Mouse (Mus musculus): Measurements from ENCODE around the gene Pax7. TPM values are rescaled to one million over a fixed set of nuclear protein-coding genes. Genes with fewer than 3 reads are reported as not detected.

The Pax7 gene
- polyA plus RNA-seq, 1 experiment from 2014 or later: not detected

DNA sequence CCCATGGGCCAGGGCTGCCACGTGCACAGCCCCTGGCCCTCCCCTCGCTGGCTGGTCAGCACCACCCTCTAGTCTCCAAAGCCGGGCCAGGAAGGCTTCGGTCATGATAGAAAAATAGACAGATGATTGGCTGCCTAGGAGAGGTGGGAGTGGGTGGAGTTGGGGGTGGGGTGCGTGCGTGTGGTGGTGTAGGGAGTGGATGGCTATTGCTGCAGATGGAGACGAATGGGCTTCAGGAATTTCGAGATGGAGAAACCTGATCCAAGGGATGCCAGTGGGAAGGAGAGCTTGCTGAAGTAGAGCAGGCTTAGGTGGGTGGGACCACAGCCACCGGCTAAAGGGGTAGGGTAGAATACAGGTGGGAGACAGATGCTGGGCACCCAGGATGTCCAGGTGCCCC lies 37.2 kb downstream of the Pax7 start:
- whole genome bisulfite sequencing: 16% methylated on average over 9 of the region's 9 CpGs
- ATAC-seq (replicated peaks; ENCODE audit: low FRiP score, low TSS enrichment, low read depth): no peak
- Histone ChIP-seq H3K4me1 (replicated peaks; ENCODE audit: control insufficient read depth, insufficient read depth, low read length) (no peaks in the 10 kb centered on the region), H3K9me3 (ENCODE audit: control insufficient read depth, low read length) (no peaks in the 10 kb centered on the region), H3K4me2 (ENCODE audit: low read length) (no peak overlapping the region), H3K4me3 (ENCODE audit: low read depth, low read length) (no peak overlapping the region), H3K27ac (ENCODE audit: low read depth) (no peak overlapping the region), H3K9ac (ENCODE audit: low read length) (no peak overlapping the region), H3K27me3 (replicated peaks; ENCODE audit: control insufficient read depth, insufficient read depth, low read length) (0 out of 2 replicates have a peak, but pooled peaks cover 8% of the 10 kb centered on the region), H3K36me3 (ENCODE audit: control insufficient read depth, insufficient read depth, low read length) (no peaks in the 10 kb centered on the region)
- DNase-seq (ENCODE audit: low spot score): no peak

DNA sequence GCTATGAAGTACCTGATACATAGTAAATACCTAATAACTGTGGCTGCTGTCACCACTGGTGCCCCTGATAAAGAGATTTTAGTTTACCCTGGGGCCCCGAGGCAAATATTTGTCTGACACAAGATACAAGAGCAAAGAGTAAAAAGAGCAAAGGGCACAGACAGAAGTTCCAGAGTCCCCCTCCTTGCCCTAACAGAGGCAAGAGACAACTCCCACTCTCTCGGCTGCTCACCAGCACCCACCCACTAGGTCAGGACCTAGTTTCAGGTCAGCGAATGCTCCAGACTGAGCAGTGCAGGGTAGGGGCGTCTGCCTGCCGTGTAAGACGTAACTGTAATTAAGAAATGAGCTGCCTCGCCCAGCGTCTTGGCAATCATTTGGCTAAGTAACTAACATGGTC lies 42.2 kb downstream of the Pax7 start:
- Histone ChIP-seq H3K36me3 (ENCODE audit: control insufficient read depth, insufficient read depth, low read length) (no peaks in the 10 kb centered on the region), H3K9ac (ENCODE audit: low read length) (no peak overlapping the region), H3K4me2 (ENCODE audit: low read length) (0 out of 2 replicates have a peak overlapping the region, but pooled peaks have one; percentile 6), H3K9me3 (ENCODE audit: control insufficient read depth, low read length) (no peaks in the 10 kb centered on the region), H3K27me3 (replicated peaks; ENCODE audit: control insufficient read depth, insufficient read depth, low read length) (no peaks in the 10 kb centered on the region), H3K4me3 (ENCODE audit: low read depth, low read length) (no peak overlapping the region), H3K4me1 (replicated peaks; ENCODE audit: control insufficient read depth, insufficient read depth, low read length) (no peaks in the 10 kb centered on the region), H3K27ac (ENCODE audit: low read depth) (no peak overlapping the region)
- WGBS: 31% methylated on average over 8 of the region's 8 CpGs
- ATAC-seq (replicated peaks; ENCODE audit: low FRiP score, low TSS enrichment, low read depth) (no peak), DNase-seq (ENCODE audit: low spot score) (no peak)

DNA sequence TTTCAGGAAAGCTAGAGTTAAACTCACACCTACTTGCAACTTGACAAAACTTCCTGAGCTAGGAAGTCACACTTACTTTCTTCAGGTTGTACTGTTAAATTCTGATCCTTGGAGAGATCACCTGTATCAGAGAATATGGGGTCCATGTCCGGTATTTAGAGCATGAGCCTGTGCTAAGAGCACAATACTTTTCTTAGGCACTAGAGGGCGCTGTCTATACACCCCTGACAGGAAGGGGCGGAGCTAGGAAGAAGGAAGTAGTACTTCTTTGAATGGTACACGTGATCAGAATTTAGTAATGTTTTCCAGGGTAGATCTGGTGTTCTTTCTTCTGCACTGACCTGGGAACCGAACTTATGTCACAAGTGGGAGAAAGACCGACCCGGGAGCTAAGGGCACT lies 43.6 kb downstream of the Pax7 start:
- 79% methylated on average over 7 of the region's 7 CpGs for WGBS
- ATAC-seq (replicated peaks; ENCODE audit: low FRiP score, low TSS enrichment, low read depth): no peak

DNA sequence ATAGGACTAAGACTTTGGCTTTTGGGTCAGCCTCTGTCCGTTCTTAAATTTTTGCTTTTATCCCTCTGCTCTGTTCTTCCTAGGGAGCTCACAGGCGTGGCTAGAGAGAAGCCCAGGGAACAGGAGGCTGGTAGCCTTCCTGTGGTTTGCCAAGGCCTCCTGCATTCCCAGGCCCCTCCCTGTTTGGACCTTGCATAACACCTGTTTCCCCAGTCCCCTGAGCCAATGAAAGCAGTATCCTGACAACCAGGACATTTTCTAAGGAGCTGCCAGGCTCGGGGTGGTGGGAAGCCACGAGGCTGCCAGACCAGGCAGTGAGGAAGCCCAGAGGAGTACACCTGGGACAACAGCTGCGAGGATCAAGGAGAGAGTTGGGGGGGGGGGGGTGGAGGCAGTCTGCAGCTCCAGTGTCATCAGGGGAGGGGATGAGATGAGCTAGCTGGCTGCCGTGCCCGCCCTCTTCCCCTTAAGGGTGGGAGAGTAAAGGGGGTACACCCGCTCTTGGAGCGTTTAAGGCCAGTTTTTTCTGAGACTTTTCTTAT lies 50.3 kb downstream of the Pax7 start:
- Histone ChIP-seq H3K9ac (ENCODE audit: low read length) (no peak overlapping the region), H3K4me2 (ENCODE audit: low read length) (no peak overlapping the region), H3K27me3 (replicated peaks; ENCODE audit: control insufficient read depth, insufficient read depth, low read length) (0 out of 2 replicates have a peak, but pooled peaks cover 5% of the 10 kb centered on the region), H3K27ac (ENCODE audit: low read depth) (no peak overlapping the region), H3K36me3 (ENCODE audit: control insufficient read depth, insufficient read depth, low read length) (no peaks in the 10 kb centered on the region), H3K4me3 (ENCODE audit: low read depth, low read length) (no peak overlapping the region), H3K4me1 (replicated peaks; ENCODE audit: control insufficient read depth, insufficient read depth, low read length) (no peaks in the 10 kb centered on the region; the same call in 1 of the 2 replicates), H3K9me3 (ENCODE audit: control insufficient read depth, low read length) (no peaks in the 10 kb centered on the region)
- DNase-seq (ENCODE audit: low spot score): no peak
- ATAC-seq (replicated peaks; ENCODE audit: low FRiP score, low TSS enrichment, low read depth): no peak
- WGBS: 53% methylated on average over 9 of the region's 9 CpGs

More for the DNA sequence above, 43.6 kb downstream of the Pax7 start:
- no peak for DNase-seq (ENCODE audit: low spot score)
- Histone ChIP-seq H3K4me2 (ENCODE audit: low read length) (no peak overlapping the region), H3K9ac (ENCODE audit: low read length) (no peak overlapping the region), H3K9me3 (ENCODE audit: control insufficient read depth, low read length) (no peaks in the 10 kb centered on the region), H3K36me3 (ENCODE audit: control insufficient read depth, insufficient read depth, low read length) (no peaks in the 10 kb centered on the region), H3K4me3 (ENCODE audit: low read depth, low read length) (no peak overlapping the region), H3K4me1 (replicated peaks; ENCODE audit: control insufficient read depth, insufficient read depth, low read length) (no peaks in the 10 kb centered on the region; the same call in 1 of the 2 replicates), H3K27me3 (replicated peaks; ENCODE audit: control insufficient read depth, insufficient read depth, low read length) (no peaks in the 10 kb centered on the region), H3K27ac (ENCODE audit: low read depth) (no peak overlapping the region)

DNA sequence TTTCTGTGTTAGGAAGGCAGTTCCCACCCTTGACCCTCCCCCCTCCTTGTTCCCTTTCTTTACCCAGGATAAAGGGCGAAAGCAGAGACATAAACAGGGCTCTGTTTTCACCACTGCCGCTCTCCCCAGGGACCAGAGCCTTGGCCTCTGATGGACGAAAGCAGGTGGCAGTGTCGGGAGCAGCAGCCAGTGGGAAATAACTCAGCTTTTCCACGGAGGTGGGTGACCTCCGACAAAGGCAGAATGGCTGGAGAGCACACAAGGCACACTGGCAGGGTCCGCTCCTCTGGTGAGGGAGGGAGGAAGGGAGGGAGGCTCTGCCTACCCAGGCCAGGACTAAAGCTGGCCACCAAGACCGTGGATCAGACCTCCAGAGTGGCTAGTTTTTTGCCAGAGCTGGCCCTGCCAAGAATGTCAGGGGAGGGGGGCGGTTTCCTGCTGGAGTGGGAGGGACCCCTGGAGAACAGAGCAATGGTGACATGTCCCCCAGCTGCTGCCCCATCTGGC lies 62.1 kb downstream of the Pax7 start:
- Histone ChIP-seq H3K4me3 (ENCODE audit: low read depth, low read length) (no peak overlapping the region), H3K27ac (ENCODE audit: low read depth) (no peak overlapping the region), H3K27me3 (replicated peaks; ENCODE audit: control insufficient read depth, insufficient read depth, low read length) (peaks cover 23% of the 10 kb centered on the region), H3K36me3 (ENCODE audit: control insufficient read depth, insufficient read depth, low read length) (no peaks in the 10 kb centered on the region), H3K9ac (ENCODE audit: low read length) (no peak overlapping the region), H3K4me2 (ENCODE audit: low read length) (no peak overlapping the region), H3K4me1 (replicated peaks; ENCODE audit: control insufficient read depth, insufficient read depth, low read length) (no peaks in the 10 kb centered on the region), H3K9me3 (ENCODE audit: control insufficient read depth, low read length) (no peaks in the 10 kb centered on the region)
- WGBS: 9% methylated on average over 9 of the region's 9 CpGs
- DNase-seq (ENCODE audit: low spot score) (no peak), ATAC-seq (replicated peaks; ENCODE audit: low FRiP score, low TSS enrichment, low read depth) (no peak)

DNA sequence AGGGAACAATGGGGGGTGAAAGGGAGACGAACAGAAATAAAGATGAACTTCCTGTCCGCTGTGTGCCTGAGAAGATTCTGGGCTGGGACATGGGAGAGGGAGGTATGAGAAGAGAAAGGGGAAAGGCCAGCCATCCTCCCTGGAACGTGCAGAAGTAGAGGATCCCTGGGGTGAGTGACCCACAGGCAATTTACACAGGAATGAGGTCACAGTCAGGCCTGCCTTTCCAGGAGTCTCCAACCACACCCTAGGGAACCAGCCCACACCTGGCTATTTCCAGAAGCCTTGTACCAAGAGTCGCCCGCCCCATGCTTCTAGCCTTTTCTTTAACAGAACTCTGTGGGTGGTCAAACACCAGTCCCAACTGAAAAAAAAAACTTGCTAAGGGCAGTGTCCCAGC lies 65.5 kb downstream of the Pax7 start:
- H3K4me1 ChIP-seq (replicated peaks; ENCODE audit: control insufficient read depth, insufficient read depth, low read length): no peaks in the 10 kb centered on the region
- DNase-seq (ENCODE audit: low spot score) (no peak), ATAC-seq (replicated peaks; ENCODE audit: low FRiP score, low TSS enrichment, low read depth) (no peak)
- peaks cover 38% of the 10 kb centered on the region for H3K27me3 ChIP-seq (replicated peaks; ENCODE audit: control insufficient read depth, insufficient read depth, low read length)
- WGBS: 29% methylated on average over 5 of the region's 5 CpGs
- H3K36me3 ChIP-seq (ENCODE audit: control insufficient read depth, insufficient read depth, low read length): no peaks in the 10 kb centered on the region
- H3K4me3 ChIP-seq (ENCODE audit: low read depth, low read length): no peak overlapping the region
- H3K9me3 ChIP-seq (ENCODE audit: control insufficient read depth, low read length): no peaks in the 10 kb centered on the region
- no peak overlapping the region for H3K4me2 ChIP-seq (ENCODE audit: low read length)
- no peak overlapping the region for H3K27ac ChIP-seq (ENCODE audit: low read depth)
- no peak overlapping the region for H3K9ac ChIP-seq (ENCODE audit: low read length)

DNA sequence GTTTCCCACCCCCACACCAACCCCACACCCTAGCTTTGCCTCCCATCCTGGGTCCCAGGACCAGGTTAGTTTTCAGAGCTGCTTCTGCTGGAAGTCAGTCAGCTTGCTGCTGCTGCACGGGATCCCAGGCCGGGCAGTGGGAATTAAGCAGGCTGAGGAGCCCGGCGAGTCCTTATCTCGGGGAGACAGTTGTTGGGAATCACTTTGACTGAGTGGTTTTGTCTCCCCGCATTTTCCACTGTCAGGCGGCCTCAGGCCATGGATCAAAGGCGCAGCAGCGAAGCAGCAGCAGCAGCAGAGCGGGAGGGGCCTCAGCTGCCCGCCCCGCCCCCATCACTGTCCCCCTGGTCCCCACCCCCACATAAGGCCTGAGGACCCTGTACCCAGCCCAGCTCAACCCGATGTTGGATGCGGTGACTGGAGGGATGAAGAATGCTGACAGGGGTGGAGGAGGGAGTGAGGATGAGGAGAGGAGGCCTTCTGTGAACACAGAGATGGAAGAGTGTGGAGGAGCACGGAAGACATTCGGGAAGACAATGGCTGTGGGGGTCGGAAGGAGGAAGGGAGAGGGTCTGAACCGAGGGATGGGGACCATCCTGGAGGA lies 66.1 kb downstream of the Pax7 start:
- Histone ChIP-seq H3K36me3 (ENCODE audit: control insufficient read depth, insufficient read depth, low read length) (no peaks in the 10 kb centered on the region), H3K9me3 (ENCODE audit: control insufficient read depth, low read length) (no peaks in the 10 kb centered on the region), H3K4me1 (replicated peaks; ENCODE audit: control insufficient read depth, insufficient read depth, low read length) (no peaks in the 10 kb centered on the region), H3K4me3 (ENCODE audit: low read depth, low read length) (no peak overlapping the region), H3K9ac (ENCODE audit: low read length) (no peak overlapping the region), H3K4me2 (ENCODE audit: low read length) (no peak overlapping the region), H3K27me3 (replicated peaks; ENCODE audit: control insufficient read depth, insufficient read depth, low read length) (peaks cover 41% of the 10 kb centered on the region), H3K27ac (ENCODE audit: low read depth) (no peak overlapping the region)
- 8% methylated on average over 18 of the region's 18 CpGs for WGBS
- DNase-seq (ENCODE audit: low spot score) (no peak), ATAC-seq (replicated peaks; ENCODE audit: low FRiP score, low TSS enrichment, low read depth) (no peak)

DNA sequence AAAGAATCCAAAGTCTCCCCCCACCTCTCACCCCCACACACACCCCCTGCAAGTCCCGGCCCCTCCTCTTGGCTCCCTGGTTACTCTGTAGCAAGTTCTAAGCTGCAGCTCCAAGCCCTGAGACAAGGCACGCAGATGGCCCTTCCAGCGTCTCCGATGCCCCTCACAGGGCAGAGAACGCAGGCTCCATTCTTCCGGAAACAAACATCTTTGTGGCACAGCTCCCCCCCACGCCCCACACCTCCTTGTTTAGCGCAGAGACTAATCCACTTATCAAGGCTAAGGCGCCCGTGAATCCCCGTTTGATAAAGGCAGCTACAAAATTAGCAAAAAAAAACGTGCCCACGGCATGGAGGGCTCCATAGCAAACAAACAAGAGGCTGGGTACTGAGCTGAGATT lies 71.4 kb downstream of the Pax7 start:
- H3K27ac ChIP-seq (ENCODE audit: low read depth): no peak overlapping the region
- peaks cover 65% of the 10 kb centered on the region for H3K27me3 ChIP-seq (replicated peaks; ENCODE audit: control insufficient read depth, insufficient read depth, low read length)
- 14% methylated on average over 13 of the region's 13 CpGs for WGBS
- H3K9me3 ChIP-seq (ENCODE audit: control insufficient read depth, low read length): no peaks in the 10 kb centered on the region
- H3K36me3 ChIP-seq (ENCODE audit: control insufficient read depth, insufficient read depth, low read length): no peaks in the 10 kb centered on the region
- DNase-seq (ENCODE audit: low spot score): no peak
- H3K4me2 ChIP-seq (ENCODE audit: low read length): no peak overlapping the region
- H3K4me3 ChIP-seq (ENCODE audit: low read depth, low read length): no peak overlapping the region
- no peak for ATAC-seq (replicated peaks; ENCODE audit: low FRiP score, low TSS enrichment, low read depth)
- H3K4me1 ChIP-seq (replicated peaks; ENCODE audit: control insufficient read depth, insufficient read depth, low read length): no peaks in the 10 kb centered on the region; the same call in 1 of the 2 replicates
- no peak overlapping the region for H3K9ac ChIP-seq (ENCODE audit: low read length)

DNA sequence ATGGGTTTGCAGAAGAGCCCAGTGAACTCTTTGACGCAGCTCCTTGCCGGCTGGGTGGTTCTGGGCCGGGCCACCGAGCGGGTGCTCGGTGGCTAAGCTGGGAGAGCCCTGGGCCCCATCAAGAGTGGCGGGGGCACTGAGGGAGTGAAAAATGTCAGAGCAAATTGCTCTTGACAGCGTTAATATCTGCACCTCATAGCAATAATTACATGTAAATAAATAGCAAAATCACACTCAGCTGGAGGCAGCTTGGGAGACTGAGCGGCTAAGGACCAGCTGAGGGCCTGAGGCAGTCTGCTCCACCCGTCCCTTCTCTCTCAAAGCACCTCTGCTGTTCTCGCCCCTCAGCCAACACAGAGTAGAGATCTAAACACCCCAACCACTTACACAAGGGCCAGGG lies 72.6 kb downstream of the Pax7 start:
- Histone ChIP-seq H3K9ac (ENCODE audit: low read length) (no peak overlapping the region), H3K27me3 (replicated peaks; ENCODE audit: control insufficient read depth, insufficient read depth, low read length) (peaks cover 62% of the 10 kb centered on the region), H3K4me3 (ENCODE audit: low read depth, low read length) (no peak overlapping the region), H3K27ac (ENCODE audit: low read depth) (no peak overlapping the region), H3K9me3 (ENCODE audit: control insufficient read depth, low read length) (no peaks in the 10 kb centered on the region), H3K4me2 (ENCODE audit: low read length) (no peak overlapping the region), H3K36me3 (ENCODE audit: control insufficient read depth, insufficient read depth, low read length) (no peaks in the 10 kb centered on the region), H3K4me1 (replicated peaks; ENCODE audit: control insufficient read depth, insufficient read depth, low read length) (no peaks in the 10 kb centered on the region; the same call in 1 of the 2 replicates)
- DNase-seq (ENCODE audit: low spot score) (no peak), ATAC-seq (replicated peaks; ENCODE audit: low FRiP score, low TSS enrichment, low read depth) (no peak)
- 62% methylated on average over 11 of the region's 11 CpGs for WGBS
